Mouse (Mus musculus): Measurements from ENCODE around the gene Maml2. TPM values are rescaled to one million over a fixed set of nuclear protein-coding genes. Genes with fewer than 3 reads are reported as not detected.
A peak's percentile ranks its signal among the peaks of the same experiment; 100 is the strongest.

Maml2 gene
- total RNA-seq, 2 experiments from 2014 or later = 5.5 to 6.2 TPM

DNA sequence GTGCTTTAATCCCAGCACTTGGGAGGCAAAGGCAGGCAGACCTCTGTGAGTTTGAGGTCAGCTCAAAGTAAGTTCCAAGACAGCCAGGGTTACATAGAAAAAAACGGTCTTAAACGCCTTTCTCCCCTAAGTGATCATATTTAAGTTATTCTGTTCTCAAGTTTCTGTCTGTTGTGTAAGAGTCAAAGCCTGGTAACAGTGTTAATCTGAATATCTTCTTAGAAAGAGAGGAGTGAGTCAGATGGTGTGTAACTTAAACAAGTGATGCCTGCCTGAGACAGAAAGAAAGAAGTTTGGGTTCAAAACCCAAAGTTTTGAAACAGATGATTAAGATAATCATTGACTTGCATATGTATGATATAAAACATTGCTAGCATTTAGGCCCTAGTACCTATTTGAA, 218.2 kb downstream of the Maml2 start:
- DNase-seq (ENCODE audit: low spot score in 2 of 2) = no peak
- intact Hi-C loops (cut with DNase I) = loop anchor here (5.0 kb wide), 1 partner anchor 136 kb away; no protein-coding TSS in a partner anchor

DNA sequence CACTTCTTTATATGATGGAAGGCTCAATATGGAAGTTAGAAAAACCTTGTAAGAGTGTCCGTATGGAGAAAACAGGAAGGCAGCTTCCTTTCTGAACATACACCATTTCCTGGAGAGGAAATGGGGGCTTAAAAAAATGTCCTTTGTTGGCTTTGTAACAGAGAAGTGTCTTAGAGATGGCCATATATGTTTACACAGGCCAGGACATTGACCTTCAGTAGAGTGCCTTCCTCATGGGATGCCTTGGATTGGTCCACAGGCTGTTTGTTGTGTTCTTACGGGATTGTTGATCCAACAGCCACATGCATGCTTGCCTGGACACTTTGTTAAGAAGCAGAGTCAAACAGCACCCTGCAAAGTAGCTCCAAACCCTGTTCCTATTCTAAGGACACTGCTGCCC, 220.3 kb downstream of the Maml2 start:
- intact Hi-C loops (cut with DNase I) = loop anchor here (5.0 kb wide), 1 partner anchor 134 kb away; no protein-coding TSS in a partner anchor

DNA sequence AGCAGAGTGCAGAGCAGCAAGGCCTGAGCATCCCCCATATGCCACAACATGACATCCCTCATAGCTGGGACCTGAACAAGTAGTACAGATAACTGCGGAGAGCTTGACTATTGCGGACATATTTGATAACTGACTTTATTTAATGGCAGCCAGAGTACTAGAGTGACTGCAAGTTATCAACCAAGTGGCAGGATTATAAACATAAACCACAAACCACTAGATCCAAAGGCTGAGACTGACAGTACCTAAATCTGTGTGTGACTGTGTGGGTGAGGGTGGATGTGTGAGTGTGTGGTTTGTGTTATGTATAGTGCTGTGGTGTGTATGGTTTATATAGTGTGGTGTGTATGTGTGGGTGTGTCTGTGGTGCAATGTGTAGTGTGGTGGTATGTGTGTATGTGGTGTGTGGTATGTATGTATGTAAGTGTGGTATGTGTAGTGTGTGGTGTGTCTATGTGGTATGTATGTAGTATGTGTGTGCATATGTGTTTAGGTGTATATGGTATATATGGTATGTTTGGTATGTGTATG, 220.7 kb downstream of the Maml2 start:
- no peak for DNase-seq (ENCODE audit: low spot score in 2 of 2)
- intact Hi-C loops (cut with DNase I) = loop anchor here (5.0 kb wide), 1 partner anchor 134 kb away; no protein-coding TSS in a partner anchor

More for the DNA sequence above, 220.3 kb downstream of the Maml2 start:
- DNase-seq (ENCODE audit: low spot score in 2 of 2) = no peak

DNA sequence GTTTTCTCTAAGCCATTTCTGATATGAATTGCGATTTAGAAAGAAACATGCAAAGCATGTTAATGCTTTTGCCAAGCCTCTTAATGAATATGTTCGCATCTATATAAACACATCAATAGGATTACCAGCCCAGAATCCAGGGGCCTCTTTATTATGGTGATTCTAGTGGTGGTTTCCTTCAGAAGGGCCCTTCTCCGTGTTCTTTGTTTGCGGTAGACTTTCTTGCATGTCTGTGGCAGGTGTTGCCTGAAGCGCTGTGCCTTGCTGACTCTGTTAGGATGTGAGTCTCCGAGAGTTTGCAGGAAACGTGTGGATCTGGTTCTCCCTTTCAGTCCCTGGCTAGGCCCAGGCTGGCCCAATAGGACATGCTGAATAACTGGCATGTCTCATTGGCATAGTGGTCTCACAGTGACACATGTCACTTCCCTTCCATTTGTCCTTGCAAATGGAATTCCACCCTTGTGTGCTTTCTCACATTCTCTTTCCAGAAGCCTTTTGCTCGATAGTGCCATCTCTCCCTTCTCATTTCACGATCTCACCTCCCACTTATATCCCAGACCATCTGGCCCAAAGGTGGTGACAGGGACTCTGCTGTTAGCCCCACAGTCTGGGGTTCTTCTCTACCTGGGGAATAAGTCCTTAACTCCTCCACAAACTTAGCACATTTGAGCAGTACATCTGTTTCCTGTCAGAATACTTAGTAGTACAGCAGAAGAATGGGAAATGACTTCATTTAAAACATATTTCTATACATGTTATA, 224.5 kb downstream of the Maml2 start:
- DNase-seq (ENCODE audit: low spot score in 2 of 2) = peak in 1 of 2 experiments; percentile 44
- intact Hi-C loops (cut with DNase I) = no loop called here

DNA sequence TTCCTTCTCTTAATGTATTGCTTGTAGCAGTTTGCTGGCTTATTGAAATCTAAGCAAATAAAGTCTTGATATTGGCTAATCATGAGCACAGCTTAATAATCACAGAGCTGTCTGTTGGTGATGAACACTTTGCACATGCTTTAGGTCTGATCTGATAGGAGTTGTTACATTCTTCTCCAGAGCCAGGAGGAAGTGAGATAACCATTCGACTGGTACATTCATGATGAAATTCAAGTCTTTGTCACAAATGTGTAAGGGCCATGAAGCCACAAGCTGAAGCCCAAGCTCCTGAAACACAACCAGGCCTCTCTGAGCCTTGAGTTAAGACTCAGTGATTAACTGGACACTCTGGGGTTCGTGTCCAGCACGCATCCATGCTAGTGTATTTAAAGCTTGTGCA, 225.3 kb downstream of the Maml2 start:
- intact Hi-C loops (cut with DNase I) = no loop called here
- DNase-seq (ENCODE audit: low spot score in 2 of 2) = no peak

DNA sequence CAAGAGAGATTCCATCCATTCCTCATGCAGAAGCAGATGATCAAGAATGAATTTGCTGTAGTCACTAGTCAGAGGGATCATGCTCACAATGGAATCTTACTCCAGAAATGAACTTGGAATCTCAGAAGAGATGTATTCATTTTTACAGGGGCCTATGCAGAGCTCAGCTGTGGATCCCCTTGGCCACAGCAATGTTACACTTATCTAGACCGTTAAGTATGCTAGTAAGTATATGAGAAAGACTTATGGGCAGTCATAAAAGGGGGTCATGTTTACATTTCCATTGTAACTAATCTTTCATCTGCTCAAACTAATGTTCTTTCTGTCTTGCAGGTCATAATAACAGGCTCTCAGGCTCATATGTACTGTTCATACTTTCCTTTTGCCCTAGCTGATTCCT, 227.3 kb downstream of the Maml2 start:
- intact Hi-C loops (cut with DNase I) = no loop called here
- no peak for DNase-seq (ENCODE audit: low spot score in 2 of 2)

DNA sequence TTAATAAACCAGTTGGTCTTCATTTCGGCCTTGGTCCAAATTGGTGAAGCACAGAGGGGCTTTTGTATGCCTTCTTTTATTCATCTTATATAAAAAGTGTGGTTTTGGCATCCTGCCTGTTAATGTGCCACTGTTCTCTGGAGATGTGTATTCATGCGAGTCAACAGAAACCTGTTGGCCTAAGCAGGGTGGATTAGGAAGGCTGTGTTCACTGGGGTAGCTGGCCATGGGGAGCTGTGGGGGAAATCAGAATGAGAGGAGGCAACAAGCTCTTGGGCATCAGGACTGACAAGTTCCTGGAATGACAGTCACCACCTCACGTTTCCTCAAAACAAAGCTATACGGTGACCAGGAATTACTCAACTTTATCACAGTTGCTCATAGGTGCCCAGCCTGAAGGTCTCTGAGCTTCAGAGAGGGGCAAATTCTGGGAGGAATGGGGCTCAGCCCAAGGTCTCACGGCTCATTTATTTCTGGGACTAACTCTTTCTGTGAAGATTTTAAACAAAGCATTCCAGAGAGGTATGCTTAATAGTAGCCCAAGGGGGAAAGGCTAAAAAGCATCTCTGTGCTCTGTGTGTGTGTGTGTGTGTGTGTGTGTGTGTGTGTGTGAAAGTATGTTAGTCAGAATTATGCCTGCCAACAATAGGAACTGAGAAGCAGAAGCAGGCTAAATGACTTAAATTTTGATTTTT, 228.0 kb downstream of the Maml2 start:
- no peak for DNase-seq (ENCODE audit: low spot score in 2 of 2)
- intact Hi-C loops (cut with DNase I) = no loop called here

DNA sequence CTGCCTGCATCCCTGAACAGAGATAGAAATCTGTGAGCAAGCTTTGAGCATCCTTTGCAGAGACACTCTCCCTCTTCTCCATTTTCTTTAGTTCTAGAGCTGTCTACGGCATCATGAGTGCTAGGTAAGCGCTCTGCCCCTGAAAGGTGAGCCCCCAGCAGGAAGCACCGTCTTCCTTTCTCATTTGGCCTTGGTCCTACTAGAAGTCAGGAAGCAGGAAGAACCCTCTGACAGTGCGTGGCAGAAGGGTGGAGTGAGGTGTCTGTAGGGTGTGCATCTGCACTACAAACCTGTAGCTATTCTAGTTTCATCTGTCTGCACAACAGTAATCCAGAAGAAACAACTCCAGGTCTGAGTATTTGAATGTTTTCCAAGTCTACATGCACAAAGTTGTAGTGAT, 232.8 kb downstream of the Maml2 start:
- DNase-seq (ENCODE audit: low spot score in 2 of 2) = no peak
- intact Hi-C loops (cut with DNase I) = no loop called here

DNA sequence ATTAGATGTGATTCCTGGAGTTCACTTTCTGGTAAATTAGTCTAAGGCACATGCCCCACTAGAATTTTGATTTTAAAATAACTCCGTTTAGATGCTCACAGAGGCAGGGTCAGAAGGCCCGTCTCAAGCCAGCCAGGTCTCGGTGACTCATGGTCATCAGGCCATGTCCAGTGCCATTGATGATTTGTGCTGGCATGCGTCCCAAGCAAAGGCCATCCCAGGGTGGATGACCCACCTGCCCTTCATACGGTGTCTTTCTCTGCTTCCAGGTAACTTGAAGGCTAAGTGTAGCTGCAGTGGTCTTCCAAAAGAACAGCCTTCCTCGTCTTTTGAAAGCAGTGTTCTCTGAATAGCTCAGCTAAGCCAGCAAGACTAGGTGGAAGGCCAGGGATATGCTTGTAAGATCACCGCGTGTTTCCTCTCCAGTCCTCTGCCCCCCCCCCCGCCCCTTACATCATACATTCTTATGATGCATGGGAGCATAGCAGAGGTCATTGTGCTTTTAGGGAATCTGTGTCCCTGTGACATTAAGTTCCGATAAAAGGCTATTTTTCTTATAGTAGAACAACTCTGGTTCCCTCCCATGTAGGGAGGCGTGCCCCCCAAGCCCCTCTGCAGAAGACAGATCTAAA, 235.4 kb downstream of the Maml2 start:
- no peak for DNase-seq (ENCODE audit: low spot score in 2 of 2)
- intact Hi-C loops (cut with DNase I) = no loop called here

DNA sequence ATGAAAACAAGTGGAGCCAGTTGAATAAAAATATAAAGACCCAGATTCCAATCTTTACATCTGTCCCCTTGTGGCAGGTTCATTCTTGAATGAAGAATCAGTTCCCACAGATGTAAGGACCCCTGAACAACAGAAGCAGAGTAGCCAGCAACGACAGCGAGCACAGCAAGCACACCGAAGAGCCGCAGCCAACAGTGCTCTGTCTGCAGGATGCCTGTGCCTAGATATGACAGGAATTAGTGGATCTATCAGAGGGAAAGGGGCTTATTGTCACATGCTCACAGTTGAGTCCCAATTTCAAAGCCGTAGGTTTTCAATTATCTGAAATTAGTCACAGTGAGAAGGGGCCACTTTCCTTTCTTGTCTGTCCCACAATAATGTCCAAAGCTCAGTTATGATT, 238.0 kb downstream of the Maml2 start:
- intact Hi-C loops (cut with DNase I) = no loop called here

DNA sequence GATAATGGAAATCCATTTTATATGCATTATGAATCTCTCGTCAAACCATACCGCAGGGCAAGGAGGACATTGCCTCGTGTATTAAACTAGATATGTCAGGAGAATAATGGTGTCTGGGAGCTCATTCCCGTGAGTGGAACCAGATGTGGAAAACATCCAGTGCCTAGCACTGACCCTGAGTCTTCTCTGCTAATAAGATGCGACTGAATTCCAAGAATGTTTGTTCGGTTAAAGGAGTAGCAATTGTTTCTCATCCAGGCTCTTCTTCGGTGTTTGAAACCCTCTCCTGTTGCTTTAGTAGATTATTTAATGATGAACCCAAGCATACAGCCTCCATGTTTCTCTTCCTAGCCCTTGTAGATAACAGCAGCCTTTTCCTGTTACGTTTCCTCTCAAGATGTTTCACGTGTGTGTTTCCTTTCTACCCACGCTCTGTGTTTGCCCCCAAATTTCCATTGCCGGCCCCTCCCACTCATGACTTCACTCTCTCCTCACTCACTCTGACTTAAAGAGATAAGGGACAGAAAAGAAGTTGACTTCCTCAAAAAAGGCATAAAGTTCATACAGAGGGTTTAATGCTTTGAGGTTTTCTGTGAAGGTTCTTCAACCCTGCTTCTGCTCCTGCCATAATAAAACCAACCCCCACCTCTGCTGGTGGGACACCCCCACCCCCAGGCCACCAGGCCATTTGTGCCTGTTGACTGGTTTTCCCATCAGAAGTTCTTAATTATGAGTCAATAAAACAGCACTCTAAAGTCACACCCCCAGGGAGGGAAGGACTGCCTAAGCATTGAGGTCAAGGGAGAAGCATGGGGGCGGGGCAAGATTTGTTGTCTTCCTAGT, 238.9 kb downstream of the Maml2 start:
- intact Hi-C loops (cut with DNase I) = no loop called here
- no peak for DNase-seq (ENCODE audit: low spot score in 2 of 2)

More for the DNA sequence above, 238.0 kb downstream of the Maml2 start:
- no peak for DNase-seq (ENCODE audit: low spot score in 2 of 2)

DNA sequence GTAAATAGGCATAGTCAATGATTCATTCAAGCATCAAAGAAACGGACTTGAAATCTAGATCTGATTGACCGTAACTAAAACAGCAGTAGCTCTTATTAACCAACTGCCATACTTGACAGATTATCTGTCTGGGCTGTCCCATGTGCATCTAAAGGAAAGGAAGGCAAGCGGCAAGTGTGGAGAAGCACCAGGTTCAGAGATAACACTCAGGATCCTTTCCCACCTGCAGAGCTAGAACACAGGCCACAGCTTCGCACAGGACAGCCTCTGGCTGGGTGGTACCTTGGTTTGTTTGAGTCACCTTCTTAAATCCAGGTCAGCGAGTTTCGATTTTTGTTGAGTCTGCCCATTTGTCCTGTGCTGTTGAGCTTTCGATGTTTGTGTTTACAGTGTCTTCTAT, 240.4 kb downstream of the Maml2 start:
- intact Hi-C loops (cut with DNase I) = no loop called here
- no peak for DNase-seq (ENCODE audit: low spot score in 2 of 2)

DNA sequence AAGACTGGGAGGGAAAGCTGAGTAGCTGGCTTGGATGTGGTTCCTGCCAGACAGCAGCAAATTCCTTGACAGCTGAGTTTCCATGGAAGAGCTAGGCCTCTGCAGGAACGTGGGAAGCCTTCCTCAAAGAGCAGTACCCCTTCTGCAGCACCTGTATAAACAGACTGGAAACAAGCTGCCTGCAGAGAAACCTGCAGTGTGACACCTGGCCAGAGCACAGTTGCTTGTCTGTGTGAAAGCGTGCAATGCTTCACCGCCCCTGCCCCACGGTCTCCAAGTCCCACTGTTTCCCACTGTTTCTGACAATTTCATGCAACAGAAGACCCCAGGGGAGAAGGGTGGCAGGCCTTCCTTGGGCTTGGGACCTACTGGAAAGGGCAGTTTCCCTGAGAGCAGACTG, 241.8 kb downstream of the Maml2 start:
- intact Hi-C loops (cut with DNase I) = no loop called here

DNA sequence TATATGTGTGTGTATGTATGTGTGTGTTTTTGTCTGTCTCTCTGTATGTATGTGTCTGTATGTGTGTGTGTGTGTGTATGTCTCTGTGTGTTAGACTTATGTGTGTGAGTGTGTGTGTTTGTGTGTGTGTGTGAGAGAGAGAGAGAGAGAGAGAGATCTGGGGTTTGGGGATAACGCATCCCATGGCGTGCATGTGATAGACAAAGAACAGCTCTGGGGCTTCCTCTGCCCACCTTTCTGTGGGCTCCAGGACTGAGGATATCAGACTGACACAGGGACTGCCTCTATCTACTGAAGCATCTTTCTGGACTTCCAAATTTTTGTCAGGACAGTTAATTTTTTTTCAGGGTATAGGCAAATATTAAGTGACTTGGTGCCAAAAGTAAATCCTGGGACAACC, 242.5 kb downstream of the Maml2 start:
- intact Hi-C loops (cut with DNase I) = no loop called here
- no peak for DNase-seq (ENCODE audit: low spot score in 2 of 2)

More for the DNA sequence above, 241.8 kb downstream of the Maml2 start:
- DNase-seq (ENCODE audit: low spot score in 2 of 2) = no peak

DNA sequence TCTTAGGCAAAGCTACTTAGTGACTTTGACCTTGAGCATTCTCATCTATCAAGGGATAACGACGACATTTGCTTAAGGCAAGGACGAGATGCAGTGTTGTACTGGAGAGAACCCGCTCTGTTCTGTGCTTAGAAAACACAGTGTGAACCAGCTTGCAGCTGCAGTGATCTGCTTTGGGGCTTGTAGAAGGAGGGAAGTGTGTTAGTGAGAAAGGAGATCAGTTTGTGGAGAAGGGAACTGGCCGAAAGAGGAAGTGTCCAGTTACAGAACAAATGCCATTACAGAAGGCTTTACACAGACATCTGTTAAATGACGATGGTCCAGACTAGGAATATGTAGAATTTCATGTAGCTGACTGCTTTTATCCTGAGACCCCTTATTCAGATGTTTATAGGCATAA, 243.0 kb downstream of the Maml2 start:
- intact Hi-C loops (cut with DNase I) = no loop called here

DNA sequence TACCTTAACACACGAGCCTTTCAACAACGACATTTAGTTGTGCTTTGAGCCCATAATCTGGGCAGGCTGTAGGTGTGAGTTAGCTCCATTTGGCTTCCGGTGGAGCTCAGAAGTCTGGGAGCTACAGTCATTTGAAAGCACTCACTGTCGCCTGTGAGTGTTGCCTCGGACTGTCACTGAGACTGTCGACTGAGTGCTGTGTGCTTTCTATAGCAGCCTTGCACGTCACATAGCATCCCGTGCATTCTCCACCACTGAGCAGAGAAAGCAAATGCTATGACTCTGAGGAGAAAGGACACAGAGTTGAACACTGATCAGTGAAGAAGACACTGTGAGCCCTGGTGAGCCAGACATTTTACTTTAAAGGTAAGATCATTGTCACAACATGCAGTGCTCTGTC, 245.4 kb downstream of the Maml2 start:
- no peak for DNase-seq (ENCODE audit: low spot score in 2 of 2)

More for the DNA sequence above, 243.0 kb downstream of the Maml2 start:
- DNase-seq (ENCODE audit: low spot score in 2 of 2) = no peak

DNA sequence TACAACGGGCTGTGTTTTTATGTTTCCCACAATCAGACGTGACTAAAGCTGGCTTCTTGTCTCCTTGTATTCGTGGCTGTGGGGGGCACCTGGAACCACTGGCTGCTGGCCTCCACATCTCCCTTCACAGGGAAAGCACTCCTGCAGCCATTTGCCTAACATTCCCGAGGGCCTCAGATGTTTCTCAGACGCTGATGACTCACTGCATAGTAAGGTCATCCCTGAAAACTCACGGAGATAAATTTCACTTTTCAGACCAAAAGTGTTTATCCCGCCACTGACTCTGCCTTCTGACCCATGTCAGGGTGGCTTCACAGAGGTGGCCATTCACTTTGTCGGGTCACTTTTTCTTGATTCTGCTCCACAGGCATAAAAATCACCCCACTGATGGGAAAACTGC, 246.4 kb downstream of the Maml2 start:
- no peak for DNase-seq (ENCODE audit: low spot score in 2 of 2)
- intact Hi-C loops (cut with DNase I) = no loop called here

More for the DNA sequence above, 245.4 kb downstream of the Maml2 start:
- intact Hi-C loops (cut with DNase I) = no loop called here

DNA sequence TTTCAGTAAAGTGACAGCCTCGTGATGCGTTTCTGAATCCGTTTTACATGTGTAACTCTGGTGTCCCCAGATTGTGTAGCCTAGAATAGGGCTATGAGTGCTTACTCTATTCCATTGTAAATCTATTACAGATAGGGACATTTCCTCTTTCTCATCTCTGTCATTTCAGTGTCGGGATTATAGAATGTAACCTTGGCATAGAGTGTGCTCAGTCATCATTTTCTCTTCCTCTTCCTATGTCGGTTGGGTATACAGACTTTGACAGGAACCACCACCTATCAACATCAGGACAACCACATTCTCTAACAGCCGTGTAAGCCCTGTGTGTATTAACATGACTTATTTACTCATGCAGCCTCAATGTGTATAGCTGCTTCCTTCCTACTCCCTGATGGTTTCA, 248.0 kb downstream of the Maml2 start:
- no peak for DNase-seq (ENCODE audit: low spot score in 2 of 2)
- intact Hi-C loops (cut with DNase I) = no loop called here

DNA sequence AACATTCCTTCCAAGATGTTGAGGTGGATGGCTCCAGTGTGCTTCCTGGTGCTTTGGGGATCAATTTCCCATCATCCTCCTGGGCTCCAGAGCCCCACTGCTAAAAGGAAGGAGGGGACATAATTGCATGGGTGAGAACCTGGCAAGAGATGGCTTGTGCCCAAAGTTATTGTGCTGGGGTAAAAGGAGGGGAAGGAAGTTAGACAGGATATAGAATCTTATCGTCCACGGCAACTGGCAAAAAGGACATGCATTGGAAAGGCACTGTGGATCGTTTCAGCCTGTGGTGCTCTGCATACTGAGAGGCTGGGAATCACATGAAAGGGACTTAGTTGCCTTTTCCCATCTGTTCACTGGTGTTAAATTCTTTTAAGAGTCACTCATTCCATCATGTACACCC, 252.2 kb downstream of the Maml2 start:
- DNase-seq (ENCODE audit: low spot score in 2 of 2) = no peak
- intact Hi-C loops (cut with DNase I) = no loop called here
